Mouse (Mus musculus): ENCODE measurements around the gene Fcer1g.
A peak's percentile ranks its signal among the peaks of the same experiment; 100 is the strongest.

The Fcer1g gene

GRCm38 (mm10) chr1:171265971-171266744 lies 32.0 kb upstream of the Fcer1g start:
- DNase-seq (ENCODE audit: low spot score in 2 of 2), result no peak

- DNase-seq (ENCODE audit: low spot score in 2 of 2), result no peak
Measured at GRCm38 (mm10) chr1:171263666-171264461, 29.7 kb upstream of the Fcer1g start.

GRCm38 (mm10) chr1:171263185-171263611 lies 29.0 kb upstream of the Fcer1g start:
- DNase-seq (ENCODE audit: low spot score in 2 of 2), result no peak

- DNase-seq (ENCODE audit: low spot score in 2 of 2), result no peak
Measured at GRCm38 (mm10) chr1:171262594-171263130, 28.5 kb upstream of the Fcer1g start.

- DNase-seq (ENCODE audit: low spot score in 2 of 2), result no peak
Measured at GRCm38 (mm10) chr1:171260316-171260715, 26.2 kb upstream of the Fcer1g start.

GRCm38 (mm10) chr1:171258921-171259320 lies 24.8 kb upstream of the Fcer1g start:
- no peak for DNase-seq (ENCODE audit: low spot score in 2 of 2)

GRCm38 (mm10) chr1:171257781-171258180 lies 23.6 kb upstream of the Fcer1g start:
- no peak for DNase-seq (ENCODE audit: low spot score in 2 of 2)

GRCm38 (mm10) chr1:171256937-171257548 lies 22.9 kb upstream of the Fcer1g start:
- DNase-seq (ENCODE audit: low spot score in 2 of 2), result peak; percentile 50 to 69

- DNase-seq (ENCODE audit: low spot score in 2 of 2), result no peak
Measured at GRCm38 (mm10) chr1:171256095-171256818, 22.1 kb upstream of the Fcer1g start.

GRCm38 (mm10) chr1:171252415-171252814 lies 18.2 kb upstream of the Fcer1g start:
- DNase-seq (ENCODE audit: low spot score in 2 of 2), result no peak

GRCm38 (mm10) chr1:171251594-171252324 lies 17.6 kb upstream of the Fcer1g start:
- no peak for DNase-seq (ENCODE audit: low spot score in 2 of 2)

- no peak for DNase-seq (ENCODE audit: low spot score in 2 of 2)
Measured at GRCm38 (mm10) chr1:171250680-171251593, 16.8 kb upstream of the Fcer1g start, which contains the start of gene Ndufs2. Ndufs2 (minus strand) TSS chr1:171251388.

GRCm38 (mm10) chr1:171249913-171250600 lies 15.9 kb upstream of the Fcer1g start, which contains the start of gene Adamts4:
Adamts4 (plus strand) TSS chr1:171250421.
- DNase-seq (ENCODE audit: low spot score in 2 of 2), result no peak

GRCm38 (mm10) chr1:171248386-171249226 lies 14.4 kb upstream of the Fcer1g start:
- no peak for DNase-seq (ENCODE audit: low spot score in 2 of 2)

- DNase-seq (ENCODE audit: low spot score in 2 of 2), result no peak
Measured at GRCm38 (mm10) chr1:171247916-171248315, 13.8 kb upstream of the Fcer1g start.

- no peak for DNase-seq (ENCODE audit: low spot score in 2 of 2)
Measured at GRCm38 (mm10) chr1:171247453-171247841, 13.3 kb upstream of the Fcer1g start.

GRCm38 (mm10) chr1:171246709-171247452 lies 12.7 kb upstream of the Fcer1g start:
- peak; percentile 95 to 97 for DNase-seq (ENCODE audit: low spot score in 2 of 2)
